Mouse (Mus musculus) limb, embryonic 10.5 days (tissue): ENCODE results near the gene Olfr63. TPM values are rescaled to one million over a fixed set of nuclear protein-coding genes. Genes with fewer than 3 reads are reported as not detected.
"Not testable (repeated sequence)": the region's sequence is repeated elsewhere in the genome, so short reads cannot be mapped to it uniquely, and the experiment has no call there.

Experiments used
- DNase-seq: peaks from one replicate; pipeline ENCODE4 v3.0.0-alpha.2; 2017; ENCODE audit warnings: low spot score
- H3K27ac ChIP-seq: fragments of 300-500 bp; sonication (generic); 2 replicates; pipeline ENCODE4 v1.5.1; 2016; ENCODE audit warnings: mild to moderate bottlenecking
- H3K27me3 ChIP-seq: fragments of 300-500 bp; sonication (generic); 2 replicates; pipeline ENCODE4 v1.6.1; 2016; ENCODE audit warnings: low read depth, mild to moderate bottlenecking; ENCODE audit not compliant: poor library complexity, severe bottlenecking
- H3K36me3 ChIP-seq: fragments of 300-500 bp; sonication (generic); 2 replicates; pipeline ENCODE4 v1.6.1; 2016; ENCODE audit warnings: mild to moderate bottlenecking, moderate library complexity
- H3K4me1 ChIP-seq: fragments of 300-500 bp; sonication (generic); 2 replicates; pipeline ENCODE4 v1.6.1; 2016
- H3K4me3 ChIP-seq: fragments of 300-500 bp; sonication (generic); 2 replicates; pipeline ENCODE4 v1.5.1; 2016; ENCODE audit warnings: mild to moderate bottlenecking, moderate library complexity
- H3K9me3 ChIP-seq: fragments of 300-500 bp; sonication (generic); replicated peaks from 2 replicates; pipeline ENCODE4 v1.6.1; 2016; ENCODE audit warnings: mild to moderate bottlenecking
- WGBS: fragments of 180-500 bp; shearing (Covaris S2); methylation state at CpG from one replicate; pipeline ENCODE4 v1.1.7; 2016; 5-methylcytosine and 5-hydroxymethylcytosine counted together
- polyA plus RNA-seq: library from polyadenylated mRNA; unstranded; fragments of >200 nt; fragmentation: Nextera tagmentation; extraction: Ambion mirVana; gene quantifications from 2 replicates; pipeline ENCODE4 v1.2.1, GENCODE M21; 2016

Gene Olfr63
- polyA plus RNA-seq = 0.03 TPM in 1 of 2 replicates, not detected in the other

GRCm38 (mm10) chr17:33264376-33264775 is at the start of gene Olfr63:
Gene Olfr63, plus strand, starts transcription at chr17:33264676.
- 97% methylated on average over 1 of the region's 1 CpGs for WGBS

GRCm38 (mm10) chr17:33221590-33221989 is 42.9 kb upstream of the Olfr63 start, which contains the start of gene Olfr1564:
Gene Olfr1564, minus strand, starts transcription at chr17:33221690.
- H3K9me3 ChIP-seq = peaks cover 5% of the 10 kb centered on the region; the same call in 1 of the 2 replicates
- H3K4me1 ChIP-seq = no peaks in the 10 kb centered on the region
- no peak for DNase-seq
- H3K36me3 ChIP-seq = no peaks in the 10 kb centered on the region
- 93% methylated on average over 2 of the region's 2 CpGs for WGBS
- no peak within 1 kb of the TSS for H3K4me3 ChIP-seq
- no peak within 1 kb of the TSS for H3K27ac ChIP-seq
- no peaks in the 10 kb centered on the region for H3K27me3 ChIP-seq

More at GRCm38 (mm10) chr17:33264376-33264775, at the start of gene Olfr63:
- H3K27ac ChIP-seq = no peak within 1 kb of the TSS
- H3K36me3 ChIP-seq = no peaks in the 10 kb centered on the region
- no peak within 1 kb of the TSS for H3K4me3 ChIP-seq
- no peaks in the 10 kb centered on the region for H3K9me3 ChIP-seq
- no peak for DNase-seq
- H3K4me1 ChIP-seq = no peaks in the 10 kb centered on the region
- H3K27me3 ChIP-seq = no peaks in the 10 kb centered on the region

GRCm38 (mm10) chr17:33236646-33237045 is 27.8 kb upstream of the Olfr63 start:
- not testable (repeated sequence) for H3K9me3 ChIP-seq, H3K4me3 ChIP-seq, H3K4me1 ChIP-seq, H3K27ac ChIP-seq, H3K27me3 ChIP-seq, DNase-seq
- peaks cover 27% of the 10 kb centered on the region for H3K36me3 ChIP-seq
- 80% methylated on average over 1 of the region's 1 CpGs for WGBS

- not testable (repeated sequence) for H3K27ac ChIP-seq, H3K4me1 ChIP-seq, H3K27me3 ChIP-seq, H3K4me3 ChIP-seq, H3K9me3 ChIP-seq, DNase-seq, H3K36me3 ChIP-seq
- 50% methylated on average over 1 of the region's 34 CpGs for WGBS
Measured at GRCm38 (mm10) chr17:33254530-33255318, 9.8 kb upstream of the Olfr63 start, which contains the start of gene Zfp955a. Gene Zfp955a, minus strand, starts transcription at chr17:33255145.

- not testable (repeated sequence) for H3K27me3 ChIP-seq, H3K27ac ChIP-seq, H3K36me3 ChIP-seq, H3K4me1 ChIP-seq, H3K4me3 ChIP-seq, DNase-seq, H3K9me3 ChIP-seq
- no CpG with 5 or more reads among the region's 2 CpGs for WGBS
Measured at GRCm38 (mm10) chr17:33255319-33255657, 9.2 kb upstream of the Olfr63 start.

- H3K4me3 ChIP-seq = no peak overlapping the region
- no peaks in the 10 kb centered on the region for H3K9me3 ChIP-seq
- H3K36me3 ChIP-seq = no peaks in the 10 kb centered on the region
- H3K27ac ChIP-seq = no peak overlapping the region
- no peaks in the 10 kb centered on the region for H3K4me1 ChIP-seq
- 88% methylated on average over 9 of the region's 9 CpGs for WGBS
- peak; percentile 4 for DNase-seq
- H3K27me3 ChIP-seq = no peaks in the 10 kb centered on the region
Measured at GRCm38 (mm10) chr17:33268907-33269306, 4.4 kb downstream of the Olfr63 start.

GRCm38 (mm10) chr17:33289039-33289875 is 24.8 kb downstream of the Olfr63 start, which contains the start of gene Zfp955b:
Gene Zfp955b, plus strand, starts transcription at chr17:33289544.
- not testable (repeated sequence) for H3K4me3 ChIP-seq, H3K27ac ChIP-seq, H3K36me3 ChIP-seq, H3K27me3 ChIP-seq, H3K4me1 ChIP-seq, DNase-seq, H3K9me3 ChIP-seq
- no CpG with 5 or more reads among the region's 25 CpGs for WGBS

- not testable (repeated sequence) for H3K9me3 ChIP-seq, H3K27me3 ChIP-seq, H3K4me3 ChIP-seq, H3K27ac ChIP-seq, DNase-seq, H3K36me3 ChIP-seq, H3K4me1 ChIP-seq
- no CpG with 5 or more reads among the region's 9 CpGs for WGBS
Measured at GRCm38 (mm10) chr17:33289876-33290149, 25.3 kb downstream of the Olfr63 start.

Other genes with a start within 250 kb of the Olfr63 start
- gene Zfp763, start 231.3 kb upstream of the Olfr63 start, polyA plus RNA-seq = 11.7 and 15.4 TPM in 2 replicates
- not detected in 2 replicates for gene 4921501E09Rik, start 196.6 kb upstream of the Olfr63 start, polyA plus RNA-seq
- gene Zfp563, start 175.4 kb upstream of the Olfr63 start, polyA plus RNA-seq = 5.9 and 8.6 TPM in 2 replicates
- gene Morc2b, start 125.0 kb upstream of the Olfr63 start, polyA plus RNA-seq = 0.11 TPM in 1 of 2 replicates, not detected in the other
- gene Olfr55, start 96.2 kb upstream of the Olfr63 start, polyA plus RNA-seq = not detected in 2 replicates
- gene Olfr239, start 73.4 kb upstream of the Olfr63 start, polyA plus RNA-seq = not detected in 2 replicates
- gene Olfr1564, start 43.0 kb upstream of the Olfr63 start, polyA plus RNA-seq = not detected in 2 replicates
- gene Zfp955a, start 9.5 kb upstream of the Olfr63 start, polyA plus RNA-seq = 16.1 and 19.0 TPM in 2 replicates
- gene Zfp955b, start 24.9 kb downstream of the Olfr63 start, polyA plus RNA-seq = 10.2 and 11.5 TPM in 2 replicates
- gene Zfp81, start 94.2 kb downstream of the Olfr63 start, polyA plus RNA-seq = 8.2 and 13.1 TPM in 2 replicates
- 19.7 and 25.5 TPM in 2 replicates for gene Zfp101, start 130.0 kb downstream of the Olfr63 start, polyA plus RNA-seq
- not detected in 2 replicates for gene Actl9, start 168.2 kb downstream of the Olfr63 start, polyA plus RNA-seq